Mouse (Mus musculus): ENCODE data around the gene Pax8. TPM values are rescaled to one million over a fixed set of nuclear protein-coding genes. Genes with fewer than 3 reads are reported as not detected.

Gene Pax8
- total and polyA plus RNA-seq, 3 experiments, result 0.17 to 0.60 TPM; not detected in 1

DNA sequence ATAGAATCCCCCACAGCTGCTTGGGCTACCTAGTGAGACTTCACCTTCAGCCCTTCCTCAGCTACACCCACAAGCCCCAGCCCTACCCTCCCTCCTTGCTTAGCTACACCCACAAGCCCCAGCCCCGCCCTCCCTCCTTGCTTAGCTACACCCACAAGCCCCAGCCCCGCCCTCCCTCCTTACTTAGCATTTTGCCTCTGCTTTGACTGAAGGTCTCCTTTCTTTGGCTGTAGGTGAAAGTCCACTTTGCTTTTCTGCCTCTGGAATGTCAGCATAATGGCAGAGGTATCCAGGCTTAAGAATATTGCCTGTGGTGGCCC, 14.6 kb downstream of the Pax8 start:
- Histone ChIP-seq H3K4me2 (ENCODE audit: insufficient read depth, low read depth, poor library complexity, severe bottlenecking) (no peak overlapping the region), H3K9ac (ENCODE audit: insufficient read depth, low read depth) (no peak overlapping the region), H3K27ac (ENCODE audit: insufficient read depth, low read depth) (no peak overlapping the region), H3K79me2 (replicated peaks; ENCODE audit: control insufficient read depth, extremely low read depth, insufficient read depth, poor library complexity, severe bottlenecking) (no peaks in the 10 kb centered on the region), H3K36me3 (replicated peaks in 1 of 2; ENCODE audit: control insufficient read depth in 1 of 2, insufficient read depth in 1 of 2, low read length in 1 of 2) (no peaks in the 10 kb centered on the region), H3K9me3 (replicated peaks; ENCODE audit: low read length) (no peaks in the 10 kb centered on the region), H3K4me3 (replicated peaks in 1 of 3; ENCODE audit: low read depth in 2 of 3, low read length in 2 of 3, poor library complexity in 1 of 3) (no peak overlapping the region), H3K4me1 (ENCODE audit: control insufficient read depth in 1 of 2, insufficient read depth in 2 of 2) (peaks cover 0 to 11% of the 10 kb centered on the region in 2 experiments; a peak in 2 of 4 replicates), H3K27me3 (replicated peaks) (peaks cover 3% of the 10 kb centered on the region)
- DNase-seq (ENCODE audit: extremely low read depth), result peak; percentile 29
- in situ Hi-C loops (cut with MboI; ENCODE audit: low pct_ligation_motif_present, low pct_unique_long_range_greater_than_20kb, low sequenced_read_pairs), result no loop called here
- no peak for TF ChIP-seq ZKSCAN1 (IDR thresholded peaks at IDR 0.05; ENCODE audit: borderline replicate concordance, low read depth, low read length)
- no peak for TF ChIP-seq TCF12 (IDR thresholded peaks at IDR 0.05; ENCODE audit: low read depth, low read length)
- no peak for TF ChIP-seq RAD21 (IDR thresholded peaks at IDR 0.05; ENCODE audit: low read depth, low read length)
- no peak for TF ChIP-seq MXI1 (IDR thresholded peaks at IDR 0.05; ENCODE audit: low read depth, low read length)
- TF ChIP-seq GABPA (IDR thresholded peaks at IDR 0.05; ENCODE audit: insufficient replicate concordance, low read depth, low read length), result no peak
- TF ChIP-seq JUN (IDR thresholded peaks at IDR 0.05; ENCODE audit: insufficient read depth, low read depth, low read length), result no peak
- no peak for TF ChIP-seq NELFE (IDR thresholded peaks at IDR 0.05; ENCODE audit: low read depth, low read length)
- TF ChIP-seq ZC3H11A (IDR thresholded peaks at IDR 0.05; ENCODE audit: low read depth, low read length), result no peak
- no peak for TF ChIP-seq MAZ (IDR thresholded peaks at IDR 0.05; ENCODE audit: low read depth, low read length)
- TF ChIP-seq USF2 (conservative IDR thresholded peaks at IDR 0.05; ENCODE audit: low read depth, low read length), result no peak
- no peak for TF ChIP-seq ELF1 (IDR thresholded peaks at IDR 0.05; ENCODE audit: low read depth, low read length)
- TF ChIP-seq MAFK (IDR thresholded peaks at IDR 0.05; ENCODE audit: insufficient replicate concordance, low read length), result no peak
- TF ChIP-seq ZMIZ1 (IDR thresholded peaks at IDR 0.05; ENCODE audit: low read depth, low read length), result no peak
- no peak for TF ChIP-seq CHD1 (IDR thresholded peaks at IDR 0.05; ENCODE audit: low read depth, low read length)
- no peak for TF ChIP-seq MYC (IDR thresholded peaks at IDR 0.05; ENCODE audit: low read depth, low read length)
- TF ChIP-seq E2F4 (IDR thresholded peaks at IDR 0.05; ENCODE audit: insufficient replicate concordance, low read depth, low read length), result no peak
- TF ChIP-seq CHD2 (IDR thresholded peaks at IDR 0.05; ENCODE audit: low read length), result no peak
- dilution Hi-C loops (cut with MboI; ENCODE audit: extremely low pct_ligation_motif_present, extremely low pct_unique_long_range_greater_than_20kb, low sequenced_read_pairs), result no loop called here

GRCm38 (mm10) chr2:24460112-24460807, 15.1 kb downstream of the Pax8 start:
- no peak for DNase-seq (ENCODE audit: extremely low read depth)
- Histone ChIP-seq H3K36me3 (replicated peaks in 1 of 2; ENCODE audit: control insufficient read depth in 1 of 2, insufficient read depth in 1 of 2, low read length in 1 of 2) (no peaks in the 10 kb centered on the region), H3K4me2 (ENCODE audit: insufficient read depth, low read depth, poor library complexity, severe bottlenecking) (no peak overlapping the region), H3K9ac (ENCODE audit: insufficient read depth, low read depth) (no peak overlapping the region), H3K27me3 (replicated peaks) (peaks cover 3% of the 10 kb centered on the region), H3K27ac (ENCODE audit: insufficient read depth, low read depth) (no peak overlapping the region), H3K9me3 (replicated peaks; ENCODE audit: low read length) (no peaks in the 10 kb centered on the region), H3K4me3 (replicated peaks in 1 of 3; ENCODE audit: low read depth in 2 of 3, low read length in 2 of 3, poor library complexity in 1 of 3) (no peak overlapping the region), H3K79me2 (replicated peaks; ENCODE audit: control insufficient read depth, extremely low read depth, insufficient read depth, poor library complexity, severe bottlenecking) (no peaks in the 10 kb centered on the region), H3K4me1 (ENCODE audit: control insufficient read depth in 1 of 2, insufficient read depth in 2 of 2) (peaks cover 0 to 11% of the 10 kb centered on the region in 2 experiments; a peak in 2 of 4 replicates)
- in situ Hi-C loops (cut with MboI; ENCODE audit: low pct_ligation_motif_present, low pct_unique_long_range_greater_than_20kb, low sequenced_read_pairs), result no loop called here
- dilution Hi-C loops (cut with MboI; ENCODE audit: extremely low pct_ligation_motif_present, extremely low pct_unique_long_range_greater_than_20kb, low sequenced_read_pairs), result no loop called here
- no peak for TF ChIP-seq ZNF384 (IDR thresholded peaks at IDR 0.05; ENCODE audit: low read depth, low read length)
- TF ChIP-seq ZC3H11A (IDR thresholded peaks at IDR 0.05; ENCODE audit: low read depth, low read length), result no peak
- TF ChIP-seq POLR2AphosphoS2 (IDR thresholded peaks at IDR 0.05; ENCODE audit: low read depth, low read length), result no peak
- no peak for TF ChIP-seq ELF1 (IDR thresholded peaks at IDR 0.05; ENCODE audit: low read depth, low read length)
- no peak for TF ChIP-seq JUND (conservative IDR thresholded peaks at IDR 0.05; ENCODE audit: low read depth, low read length)
- TF ChIP-seq POLR2A (IDR thresholded peaks at IDR 0.05; ENCODE audit: low read depth, low read length), result no peak
- TF ChIP-seq ZMIZ1 (IDR thresholded peaks at IDR 0.05; ENCODE audit: low read depth, low read length), result no peak
- TF ChIP-seq ETS1 (conservative IDR thresholded peaks at IDR 0.05; ENCODE audit: low read depth, low read length), result no peak
- TF ChIP-seq RAD21 (IDR thresholded peaks at IDR 0.05; ENCODE audit: low read depth, low read length), result no peak
- no peak for TF ChIP-seq MEF2A (IDR thresholded peaks at IDR 0.05; ENCODE audit: borderline replicate concordance, low read depth, low read length)
- no peak for TF ChIP-seq EP300 (IDR thresholded peaks at IDR 0.05; ENCODE audit: low read length)
- no peak for TF ChIP-seq CHD1 (IDR thresholded peaks at IDR 0.05; ENCODE audit: low read depth, low read length)
- no peak for TF ChIP-seq UBTF (IDR thresholded peaks at IDR 0.05; ENCODE audit: low read depth, low read length)
- no peak for TF ChIP-seq SMC3 (IDR thresholded peaks at IDR 0.05; ENCODE audit: low read depth, low read length)
- TF ChIP-seq CHD2 (IDR thresholded peaks at IDR 0.05; ENCODE audit: low read length), result no peak
